Mouse (Mus musculus) neural tube, embryonic 10.5 days (tissue): Measurements from ENCODE around the gene Nmi.

Experiments used
- DNase-seq: peaks from one replicate; pipeline ENCODE4 v3.0.0-alpha.2; 2017; ENCODE audit warnings: low spot score; ENCODE audit errors: extremely low spot score

The Nmi gene

GRCm38 (mm10) chr2:51945812-51946211, 27.5 kb downstream of the Nmi start:
- DNase-seq = no peak

- DNase-seq = no peak
Observed at GRCm38 (mm10) chr2:51941832-51942231, 31.5 kb downstream of the Nmi start.

GRCm38 (mm10) chr2:51938750-51939149, 34.5 kb downstream of the Nmi start:
- no peak for DNase-seq

GRCm38 (mm10) chr2:51937004-51937403, 36.3 kb downstream of the Nmi start:
- no peak for DNase-seq

GRCm38 (mm10) chr2:51936585-51936984, 36.7 kb downstream of the Nmi start:
- no peak for DNase-seq

- DNase-seq = no peak
Observed at GRCm38 (mm10) chr2:51935921-51936320, 37.4 kb downstream of the Nmi start.

GRCm38 (mm10) chr2:51934574-51935334, 38.5 kb downstream of the Nmi start, which contains the start of gene Rbm43:
Rbm43 (minus strand) TSS chr2:51935163.
- peak; percentile 81 for DNase-seq

GRCm38 (mm10) chr2:51933341-51934134, 39.8 kb downstream of the Nmi start:
- DNase-seq = no peak

- DNase-seq = no peak
Observed at GRCm38 (mm10) chr2:51931241-51931640, 42.1 kb downstream of the Nmi start.

GRCm38 (mm10) chr2:51914944-51915680, 58.2 kb downstream of the Nmi start:
- peak; percentile 77 for DNase-seq

- no peak for DNase-seq
Observed at GRCm38 (mm10) chr2:51914532-51914931, 58.8 kb downstream of the Nmi start.

GRCm38 (mm10) chr2:51912740-51913139, 60.6 kb downstream of the Nmi start:
- DNase-seq = peak; percentile 29

GRCm38 (mm10) chr2:51911864-51912263, 61.4 kb downstream of the Nmi start:
- no peak for DNase-seq

GRCm38 (mm10) chr2:51907538-51908110, 65.7 kb downstream of the Nmi start:
- no peak for DNase-seq

- DNase-seq = no peak
Observed at GRCm38 (mm10) chr2:51905637-51906036, 67.7 kb downstream of the Nmi start.
